In genomic region chr4:140531024-140531423, GRCm38 (mm10) we compare ENCODE assay signal across 9 mouse cellular contexts.
DNase-seq lines count a peak whose midpoint lies in the region; ATAC-seq and TF ChIP-seq lines count a peak whose summit lies in the region.
"Had no signal": no experiment of that assay in that cellular context is flagged by ENCODE, and none has a peak within 500 bp of the region (broad histone marks: within the 10 kb centered on the region; RNA-seq: fewer than 3 reads in every experiment).

No protein-coding gene starts in this region.

- TF ChIP-seq CTCF in midbrain, postnatal 0 days (IDR thresholded peaks at IDR 0.05), result no peak

- no peaks in the 10 kb centered on the region for H3K9me3 ChIP-seq in midbrain, embryonic 11.5 days (ENCODE audit: control insufficient read depth, low read length)
- H3K9me3 ChIP-seq in midbrain, postnatal 0 days (ENCODE audit: low read length), result no peaks in the 10 kb centered on the region
- H3K9me3 ChIP-seq: heart, embryonic 13.5 days had no signal

- H3K9ac ChIP-seq in midbrain, embryonic 11.5 days (ENCODE audit: low read length), result no peak overlapping the region
- no peak overlapping the region for H3K9ac ChIP-seq in midbrain, postnatal 0 days (replicated peaks; ENCODE audit: low read length, poor library complexity, severe bottlenecking)
- H3K9ac ChIP-seq: heart, embryonic 13.5 days had no signal

- no peak overlapping the region for H3K4me2 ChIP-seq in midbrain, embryonic 11.5 days
- H3K4me2 ChIP-seq in midbrain, postnatal 0 days (ENCODE audit: low read depth, low read length, poor library complexity, severe bottlenecking), result no peak overlapping the region
- H3K4me2 ChIP-seq: heart, embryonic 13.5 days had no signal

- 0 out of 2 replicates have a peak, but pooled peaks cover 4% of the 10 kb centered on the region for H3K36me3 ChIP-seq in midbrain, embryonic 11.5 days (ENCODE audit: control insufficient read depth, insufficient read depth, low read length)
- peaks cover 8% of the 10 kb centered on the region for H3K36me3 ChIP-seq in midbrain, postnatal 0 days (ENCODE audit: insufficient read depth, low read length)

- ATAC-seq in midbrain, embryonic 11.5 days (ENCODE audit: low FRiP score), result 0 out of 2 replicates have a peak, but pooled peaks have one; percentile 23
- ATAC-seq in midbrain, postnatal 0 days (ENCODE audit: low FRiP score), result no peak
- peak; percentile 50 for ATAC-seq in common myeloid progenitor, adult 5-6 weeks (replicated peaks; ENCODE audit: low read depth, poor library complexity, severe bottlenecking)
- 0 out of 2 replicates have a peak, but pooled peaks have one; percentile 7 for ATAC-seq in neutrophil, adult 5-6 weeks (ENCODE audit: extremely low read depth, insufficient number of reproducible peaks, low FRiP score, poor library complexity, severe bottlenecking)

- WGBS in midbrain, embryonic 11.5 days, result 48% methylated on average over 9 of the region's 9 CpGs
- WGBS in midbrain, postnatal 0 days, result 53% methylated on average over 9 of the region's 9 CpGs

- H3K27me3 ChIP-seq in midbrain, embryonic 11.5 days (ENCODE audit: control insufficient read depth, insufficient read depth, low read length), result no peaks in the 10 kb centered on the region
- no peaks in the 10 kb centered on the region for H3K27me3 ChIP-seq in midbrain, postnatal 0 days (ENCODE audit: insufficient read depth, low read length)
- H3K27me3 ChIP-seq: heart, embryonic 13.5 days had no signal

- H3K4me3 ChIP-seq in midbrain, embryonic 11.5 days (ENCODE audit: low read depth, low read length), result no peak overlapping the region
- H3K4me3 ChIP-seq in midbrain, postnatal 0 days (ENCODE audit: low read depth, low read length), result no peak overlapping the region
- H3K4me3 ChIP-seq: heart, embryonic 13.5 days had no signal

- no peak for DNase-seq in midbrain, embryonic 11.5 days (ENCODE audit: low spot score, missing footprints)
- DNase-seq in midbrain, postnatal 0 days (ENCODE audit: low spot score), result no peak
- DNase-seq in kidney, postnatal 10 days, result peak; percentile 75
- DNase-seq in spleen, postnatal 14 days (ENCODE audit: low spot score in 2 of 2), result no peak
- no peak for DNase-seq in ovary, postnatal 36 days (ENCODE audit: low spot score)
- DNase-seq: thymus, postnatal 25 days had no signal

- H3K27ac ChIP-seq in midbrain, embryonic 11.5 days (ENCODE audit: low read depth, low read length), result no peak overlapping the region
- H3K27ac ChIP-seq in midbrain, postnatal 0 days (ENCODE audit: low read depth, low read length), result no peak overlapping the region
- H3K27ac ChIP-seq: heart, embryonic 13.5 days had no signal

- peaks cover 11% of the 10 kb centered on the region for H3K4me1 ChIP-seq in midbrain, embryonic 11.5 days (ENCODE audit: control insufficient read depth, insufficient read depth, low read length)
- H3K4me1 ChIP-seq in midbrain, postnatal 0 days (ENCODE audit: insufficient read depth, low read length), result peaks cover 15% of the 10 kb centered on the region; the same call in 1 of the 2 replicates
